Mouse (Mus musculus): Measurements from ENCODE around the gene Bcl7a. TPM values are rescaled to one million over a fixed set of nuclear protein-coding genes. Genes with fewer than 3 reads are reported as not detected.

Gene Bcl7a
- 4.2 and 4.7 TPM in 2 replicates for polyA plus RNA-seq (2015; fragmentation: Nextera tagmentation; extraction: Ambion mirVana)

GRCm38 (mm10) chr5:123343707-123344627 lies at the start of gene Bcl7a:
Gene Bcl7a, plus strand, starts transcription at chr5:123343834.
- H3K4me3 ChIP-seq (ENCODE audit: low read depth, low read length): peak within 1 kb of the TSS; percentile 91
- H3K4me1 ChIP-seq (replicated peaks; ENCODE audit: control insufficient read depth, insufficient read depth, low read length): no peaks in the 10 kb centered on the region
- H3K9ac ChIP-seq (ENCODE audit: low read depth, low read length): peak within 1 kb of the TSS; percentile 83
- peak; percentile 74 for ATAC-seq
- peak within 1 kb of the TSS; percentile 97 for H3K4me2 ChIP-seq (replicated peaks; ENCODE audit: low read depth)
- H3K27me3 ChIP-seq (replicated peaks; ENCODE audit: control insufficient read depth, insufficient read depth, low read length): no peaks in the 10 kb centered on the region
- WGBS: 1% methylated on average over 66 of the region's 69 CpGs
- H3K9me3 ChIP-seq (ENCODE audit: control insufficient read depth): no peaks in the 10 kb centered on the region
- H3K36me3 ChIP-seq (ENCODE audit: control insufficient read depth, insufficient read depth): no peaks in the 10 kb centered on the region
- H3K27ac ChIP-seq (ENCODE audit: low read depth, low read length): peak within 1 kb of the TSS; percentile 89
- TF ChIP-seq CTCF (IDR thresholded peaks at IDR 0.05; ENCODE audit: low read depth): peak; percentile 51

DNA sequence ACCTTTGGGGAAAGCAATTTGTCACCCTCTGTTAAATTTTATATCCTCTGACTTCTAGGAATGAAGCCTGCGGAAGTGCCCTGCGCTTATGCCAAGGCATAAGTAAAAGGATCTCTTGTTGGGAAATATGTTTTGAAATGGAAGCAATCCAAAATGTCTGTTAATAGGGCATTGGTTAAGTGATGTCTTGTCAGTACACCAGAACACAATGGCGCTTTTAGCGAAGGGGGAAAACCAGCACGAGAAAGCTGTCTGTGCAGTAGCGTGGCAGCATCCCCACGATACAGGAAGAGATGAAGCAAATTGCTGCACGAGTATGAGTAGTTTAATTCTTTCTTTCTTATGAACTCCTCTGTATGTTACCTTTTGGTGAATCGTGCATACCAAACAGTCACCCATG lies 49.0 kb upstream of the Bcl7a start:
- no peak for TF ChIP-seq CTCF (IDR thresholded peaks at IDR 0.05; ENCODE audit: low read depth)
- Histone ChIP-seq H3K27ac (ENCODE audit: low read depth, low read length) (no peak overlapping the region), H3K36me3 (ENCODE audit: control insufficient read depth, insufficient read depth) (no peaks in the 10 kb centered on the region), H3K4me3 (ENCODE audit: low read depth, low read length) (no peak overlapping the region), H3K9me3 (ENCODE audit: control insufficient read depth) (no peaks in the 10 kb centered on the region), H3K27me3 (replicated peaks; ENCODE audit: control insufficient read depth, insufficient read depth, low read length) (no peaks in the 10 kb centered on the region), H3K9ac (ENCODE audit: low read depth, low read length) (no peak overlapping the region), H3K4me1 (replicated peaks; ENCODE audit: control insufficient read depth, insufficient read depth, low read length) (no peaks in the 10 kb centered on the region), H3K4me2 (replicated peaks; ENCODE audit: low read depth) (no peak overlapping the region)
- no peak for ATAC-seq
- 84% methylated on average over 9 of the region's 9 CpGs for WGBS

DNA sequence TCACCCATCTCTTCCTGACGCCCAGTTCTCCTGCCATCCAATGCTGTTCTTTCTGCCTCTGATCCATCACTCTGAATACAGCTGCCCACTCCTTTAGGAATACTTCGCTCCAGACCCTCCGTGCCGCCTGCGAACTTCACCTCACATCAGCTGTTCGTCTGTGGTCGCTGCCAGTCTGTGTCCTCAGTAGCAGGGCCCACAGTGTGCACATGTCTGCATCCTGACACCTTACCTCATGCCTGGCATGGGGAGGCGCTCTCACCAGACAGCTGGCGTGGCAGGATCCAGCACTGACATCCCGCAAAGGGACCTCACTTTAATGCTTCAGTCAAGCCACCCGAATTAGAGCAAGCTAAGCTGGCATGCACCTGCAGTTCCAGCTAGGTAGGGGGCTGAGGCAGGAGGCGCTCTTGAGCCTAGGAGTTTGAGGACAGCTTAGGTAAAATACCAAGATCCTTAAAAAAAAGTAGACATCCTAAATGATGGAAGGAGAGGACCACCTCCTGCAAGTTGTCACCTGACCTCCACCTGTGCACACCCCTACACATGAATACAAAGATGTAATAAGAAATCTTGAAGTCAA lies 47.3 kb upstream of the Bcl7a start:
- H3K27ac ChIP-seq (ENCODE audit: low read depth, low read length): no peak overlapping the region
- no peaks in the 10 kb centered on the region for H3K36me3 ChIP-seq (ENCODE audit: control insufficient read depth, insufficient read depth)
- H3K9ac ChIP-seq (ENCODE audit: low read depth, low read length): no peak overlapping the region
- H3K4me2 ChIP-seq (replicated peaks; ENCODE audit: low read depth): no peak overlapping the region
- no peaks in the 10 kb centered on the region for H3K9me3 ChIP-seq (ENCODE audit: control insufficient read depth)
- 65% methylated on average over 12 of the region's 12 CpGs for WGBS
- peak; percentile 55 for TF ChIP-seq CTCF (IDR thresholded peaks at IDR 0.05; ENCODE audit: low read depth)
- no peaks in the 10 kb centered on the region for H3K27me3 ChIP-seq (replicated peaks; ENCODE audit: control insufficient read depth, insufficient read depth, low read length)
- no peak for ATAC-seq
- H3K4me1 ChIP-seq (replicated peaks; ENCODE audit: control insufficient read depth, insufficient read depth, low read length): no peaks in the 10 kb centered on the region
- no peak overlapping the region for H3K4me3 ChIP-seq (ENCODE audit: low read depth, low read length)

DNA sequence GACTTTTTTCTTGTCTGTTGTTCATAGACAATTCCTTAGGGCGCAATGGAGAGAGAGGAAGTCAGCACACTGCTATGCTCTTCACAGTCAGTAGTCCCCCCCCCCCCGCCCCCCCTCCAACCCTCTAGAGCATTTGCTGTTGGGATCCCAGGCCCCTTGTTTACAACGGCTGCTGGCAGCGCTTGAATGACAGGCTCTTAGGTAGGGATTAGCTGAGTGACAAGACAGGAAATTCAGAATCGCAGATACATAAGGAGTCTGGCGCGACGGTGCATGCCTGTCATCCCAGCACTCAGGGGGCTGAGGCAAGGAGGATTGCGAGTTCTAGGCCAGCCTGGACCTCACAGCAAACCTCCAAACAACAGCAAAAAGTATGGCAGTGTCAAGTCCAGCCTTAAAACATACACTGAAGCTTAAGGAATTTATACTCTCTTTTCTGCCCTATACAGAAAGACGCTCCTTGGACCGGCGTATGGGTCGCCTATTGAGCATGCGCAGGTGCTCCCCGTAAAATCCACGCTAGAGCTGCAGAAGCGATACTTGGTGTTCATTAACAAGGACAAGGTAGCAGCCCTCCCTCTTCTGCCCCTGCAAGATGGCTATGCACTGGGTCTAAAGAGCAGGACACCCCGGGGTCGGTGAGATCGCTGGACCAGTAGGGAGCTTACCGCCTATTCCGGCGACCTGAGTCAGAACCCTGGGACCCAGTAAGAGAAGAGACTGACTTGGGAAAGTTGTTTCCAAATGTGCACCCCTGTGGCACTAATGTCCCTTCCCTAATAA lies 46.5 kb upstream of the Bcl7a start:
- no peak overlapping the region for H3K9ac ChIP-seq (ENCODE audit: low read depth, low read length)
- no peaks in the 10 kb centered on the region for H3K36me3 ChIP-seq (ENCODE audit: control insufficient read depth, insufficient read depth)
- H3K4me1 ChIP-seq (replicated peaks; ENCODE audit: control insufficient read depth, insufficient read depth, low read length): no peaks in the 10 kb centered on the region
- no peak overlapping the region for H3K4me3 ChIP-seq (ENCODE audit: low read depth, low read length)
- no peaks in the 10 kb centered on the region for H3K9me3 ChIP-seq (ENCODE audit: control insufficient read depth)
- no peak overlapping the region for H3K27ac ChIP-seq (ENCODE audit: low read depth, low read length)
- no peak for ATAC-seq
- no peaks in the 10 kb centered on the region for H3K27me3 ChIP-seq (replicated peaks; ENCODE audit: control insufficient read depth, insufficient read depth, low read length)
- WGBS: 58% methylated on average over 23 of the region's 23 CpGs
- TF ChIP-seq CTCF (IDR thresholded peaks at IDR 0.05; ENCODE audit: low read depth): no peak
- H3K4me2 ChIP-seq (replicated peaks; ENCODE audit: low read depth): no peak overlapping the region

- WGBS: 81% methylated on average over 7 of the region's 7 CpGs
- H3K27me3 ChIP-seq (replicated peaks; ENCODE audit: control insufficient read depth, insufficient read depth, low read length): no peaks in the 10 kb centered on the region
- TF ChIP-seq CTCF (IDR thresholded peaks at IDR 0.05; ENCODE audit: low read depth): no peak
- H3K9me3 ChIP-seq (ENCODE audit: control insufficient read depth): no peaks in the 10 kb centered on the region
- H3K4me3 ChIP-seq (ENCODE audit: low read depth, low read length): no peak overlapping the region
- H3K36me3 ChIP-seq (ENCODE audit: control insufficient read depth, insufficient read depth): no peaks in the 10 kb centered on the region
- ATAC-seq: no peak
- H3K9ac ChIP-seq (ENCODE audit: low read depth, low read length): no peak overlapping the region
- H3K4me2 ChIP-seq (replicated peaks; ENCODE audit: low read depth): no peak overlapping the region
- H3K4me1 ChIP-seq (replicated peaks; ENCODE audit: control insufficient read depth, insufficient read depth, low read length): no peaks in the 10 kb centered on the region
- H3K27ac ChIP-seq (ENCODE audit: low read depth, low read length): no peak overlapping the region
These were observed 45.8 kb upstream of the Bcl7a start for GRCm38 (mm10) chr5:123297830-123298229.

DNA sequence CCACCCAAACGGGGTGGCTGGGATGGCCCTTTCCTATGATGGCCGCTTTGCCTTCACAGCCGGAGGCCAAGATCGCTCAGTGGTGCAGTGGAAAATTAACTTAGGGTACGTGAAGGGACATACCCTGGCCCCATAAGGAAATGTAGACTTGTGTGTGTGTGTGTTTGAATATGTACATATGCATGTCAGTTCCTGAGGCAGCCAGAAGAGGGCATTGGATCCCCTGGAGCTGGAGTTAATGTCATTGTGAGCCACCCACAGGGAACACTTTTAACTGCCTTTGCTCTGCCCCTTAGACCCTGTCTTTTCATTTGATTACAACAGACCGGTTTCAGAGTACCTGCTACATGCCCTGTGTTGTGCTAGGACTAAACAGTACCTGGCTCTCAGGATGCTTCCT lies 45.1 kb upstream of the Bcl7a start:
- H3K36me3 ChIP-seq (ENCODE audit: control insufficient read depth, insufficient read depth): no peaks in the 10 kb centered on the region
- H3K4me3 ChIP-seq (ENCODE audit: low read depth, low read length): no peak overlapping the region
- no peaks in the 10 kb centered on the region for H3K27me3 ChIP-seq (replicated peaks; ENCODE audit: control insufficient read depth, insufficient read depth, low read length)
- no peak overlapping the region for H3K9ac ChIP-seq (ENCODE audit: low read depth, low read length)
- no peaks in the 10 kb centered on the region for H3K4me1 ChIP-seq (replicated peaks; ENCODE audit: control insufficient read depth, insufficient read depth, low read length)
- H3K4me2 ChIP-seq (replicated peaks; ENCODE audit: low read depth): no peak overlapping the region
- H3K27ac ChIP-seq (ENCODE audit: low read depth, low read length): no peak overlapping the region
- WGBS: 91% methylated on average over 6 of the region's 6 CpGs
- ATAC-seq: no peak
- no peaks in the 10 kb centered on the region for H3K9me3 ChIP-seq (ENCODE audit: control insufficient read depth)
- TF ChIP-seq CTCF (IDR thresholded peaks at IDR 0.05; ENCODE audit: low read depth): peak; percentile 53

Data from intestine, postnatal 0 days (tissue).